Mouse (Mus musculus): ENCODE data around the gene Zcchc2. TPM values are rescaled to one million over a fixed set of nuclear protein-coding genes. Genes with fewer than 3 reads are reported as not detected.

The Zcchc2 gene
- polyA plus RNA-seq, 1 experiment from 2014 or later: 2.7 TPM

DNA sequence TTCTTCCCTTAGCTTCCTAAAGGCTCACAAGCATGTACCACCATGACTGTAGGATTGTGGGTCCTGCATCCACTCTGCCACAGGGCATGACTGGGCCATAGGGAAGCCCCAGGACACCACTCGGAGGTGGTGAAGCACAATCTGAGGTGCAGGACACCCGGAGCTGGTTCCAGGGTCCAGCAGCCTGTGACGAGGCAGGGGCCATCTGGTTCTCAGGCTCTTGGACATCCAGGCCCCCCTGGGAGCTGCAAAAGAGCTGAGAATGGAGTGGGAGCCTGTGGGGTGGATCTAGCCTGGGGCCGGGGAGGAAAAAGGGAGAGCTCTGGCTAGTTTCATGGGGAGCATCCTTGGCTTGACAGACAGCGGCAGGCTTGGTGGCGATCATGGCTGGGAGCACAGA lies 77.1 kb downstream of the Zcchc2 start:
- ATAC-seq (ENCODE audit: low FRiP score, low read depth): no peak
- Histone ChIP-seq H3K4me2 (no peak overlapping the region), H3K27me3 (no peaks in the 10 kb centered on the region), H3K27ac (replicated peaks) (no peak overlapping the region), H3K9ac (no peak overlapping the region), H3K4me3 (no peak overlapping the region), H3K9me3 (no peaks in the 10 kb centered on the region), H3K4me1 (replicated peaks) (peaks cover 8% of the 10 kb centered on the region), H3K36me3 (no peaks in the 10 kb centered on the region)
- 86% methylated on average over 6 of the region's 6 CpGs for WGBS

DNA sequence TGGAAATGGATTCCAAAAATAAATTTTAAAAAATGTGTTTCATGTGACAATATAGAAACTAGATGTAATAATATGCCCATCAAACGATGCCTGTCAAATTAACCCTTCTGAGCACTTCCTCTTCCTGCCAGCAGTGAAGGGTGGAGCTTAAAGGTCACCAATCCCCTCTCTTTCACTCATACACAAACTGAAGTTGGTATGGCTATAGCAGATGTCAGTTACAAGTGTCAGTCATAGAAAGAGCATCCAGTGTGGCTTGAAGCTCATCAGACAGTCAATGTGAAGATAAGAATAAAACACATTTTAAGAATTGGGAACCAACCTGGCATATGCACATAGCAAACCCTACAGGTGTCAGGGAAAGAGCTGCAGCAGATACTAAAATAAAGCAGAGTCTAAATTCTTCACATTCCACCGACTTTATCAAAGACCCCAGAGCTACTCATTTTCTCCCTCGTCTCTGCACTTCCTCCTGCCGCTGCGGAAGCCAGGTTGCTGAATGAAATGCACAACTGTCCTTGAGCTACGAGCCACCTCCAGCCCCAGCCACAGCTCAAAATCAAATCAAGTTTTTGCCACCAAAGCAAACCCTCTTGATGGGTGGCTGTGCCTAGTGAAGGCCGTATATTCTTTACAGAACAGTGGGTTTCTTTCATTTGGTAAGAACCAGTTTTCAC lies 79.8 kb downstream of the Zcchc2 start:
- no peak overlapping the region for H3K4me3 ChIP-seq
- no peaks in the 10 kb centered on the region for H3K27me3 ChIP-seq
- 73% methylated on average over 7 of the region's 7 CpGs for WGBS
- no peak overlapping the region for H3K9ac ChIP-seq
- H3K9me3 ChIP-seq: no peaks in the 10 kb centered on the region
- H3K27ac ChIP-seq (replicated peaks): no peak overlapping the region
- H3K4me2 ChIP-seq: no peak overlapping the region
- no peaks in the 10 kb centered on the region for H3K36me3 ChIP-seq
- H3K4me1 ChIP-seq (replicated peaks): peaks cover 8% of the 10 kb centered on the region
- no peak for ATAC-seq (ENCODE audit: low FRiP score, low read depth)

DNA sequence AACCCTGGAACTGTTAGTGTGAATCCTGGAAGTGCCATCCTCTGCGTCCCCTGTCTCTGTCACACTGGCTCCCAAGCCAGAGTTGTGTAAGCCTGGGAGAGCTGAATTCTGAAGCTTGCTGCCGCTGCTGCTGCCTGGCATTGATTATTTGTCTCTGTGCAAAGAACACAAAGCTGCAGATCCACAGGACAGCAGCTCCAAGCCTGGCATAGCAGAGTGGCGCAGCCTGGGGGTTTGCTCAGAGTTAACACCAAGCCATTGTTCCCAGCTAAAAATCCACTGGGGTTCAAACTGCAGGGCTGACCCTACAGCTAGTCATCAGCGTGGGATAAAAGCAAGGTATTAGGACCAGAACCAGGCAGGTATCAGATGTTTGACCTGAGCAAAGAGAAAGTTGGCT lies 80.6 kb downstream of the Zcchc2 start:
- Histone ChIP-seq H3K27ac (replicated peaks) (no peak overlapping the region), H3K36me3 (no peaks in the 10 kb centered on the region), H3K27me3 (no peaks in the 10 kb centered on the region), H3K4me1 (replicated peaks) (peaks cover 8% of the 10 kb centered on the region), H3K4me3 (no peak overlapping the region), H3K4me2 (no peak overlapping the region), H3K9me3 (no peaks in the 10 kb centered on the region), H3K9ac (no peak overlapping the region)
- WGBS: 55% methylated on average over 4 of the region's 4 CpGs
- ATAC-seq (ENCODE audit: low FRiP score, low read depth): peak; percentile 46; the same call in 1 of the 2 replicates

DNA sequence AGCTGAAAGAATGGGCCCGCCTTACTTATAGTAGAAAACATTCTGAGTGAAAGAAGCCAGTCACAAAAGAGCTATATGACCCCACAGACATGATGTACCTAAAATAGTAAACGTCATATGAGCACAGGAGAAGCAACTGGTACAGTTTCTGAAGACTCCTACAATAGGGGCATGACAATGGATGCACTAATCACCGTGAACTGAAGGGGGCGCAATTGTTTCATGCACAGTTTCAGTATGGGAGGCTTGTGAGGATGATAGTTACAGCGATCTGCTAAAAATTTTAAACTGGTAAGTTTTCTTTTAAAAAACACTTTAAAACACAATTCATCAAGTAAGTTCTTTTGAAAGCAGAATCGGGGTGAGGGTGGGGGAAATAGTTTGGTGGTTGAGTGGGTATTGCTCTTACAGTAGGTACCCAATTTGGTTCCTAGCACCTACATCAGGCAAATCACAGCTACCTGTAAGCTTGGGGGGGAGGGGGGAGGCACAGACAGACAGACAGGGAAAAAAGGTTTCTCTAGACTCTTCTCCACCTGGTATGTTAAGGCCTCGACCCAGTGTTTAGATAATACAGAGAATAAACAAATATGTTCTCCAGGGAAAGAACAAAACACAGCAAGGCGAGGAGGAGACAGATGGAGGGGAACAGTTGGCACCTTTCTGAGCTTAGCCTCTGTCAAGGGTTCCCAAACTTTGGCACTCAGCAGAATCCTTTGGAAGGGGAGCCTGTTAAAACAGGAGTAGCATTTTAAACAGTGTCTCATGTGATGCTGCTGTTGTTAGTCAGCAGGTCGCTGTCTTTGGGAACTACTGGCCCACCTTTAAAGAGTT lies 81.2 kb downstream of the Zcchc2 start:
- H3K4me2 ChIP-seq: peak overlapping the region; percentile 52
- ATAC-seq (ENCODE audit: low FRiP score, low read depth): peak; percentile 82; the same call in 1 of the 2 replicates
- H3K4me3 ChIP-seq: peak overlapping the region; percentile 13
- H3K27ac ChIP-seq (replicated peaks): peak overlapping the region; percentile 14
- no peaks in the 10 kb centered on the region for H3K36me3 ChIP-seq
- peaks cover 8% of the 10 kb centered on the region for H3K4me1 ChIP-seq (replicated peaks)
- no peak overlapping the region for H3K9ac ChIP-seq
- no peaks in the 10 kb centered on the region for H3K9me3 ChIP-seq
- WGBS: 8% methylated on average over 9 of the region's 9 CpGs
- H3K27me3 ChIP-seq: no peaks in the 10 kb centered on the region

DNA sequence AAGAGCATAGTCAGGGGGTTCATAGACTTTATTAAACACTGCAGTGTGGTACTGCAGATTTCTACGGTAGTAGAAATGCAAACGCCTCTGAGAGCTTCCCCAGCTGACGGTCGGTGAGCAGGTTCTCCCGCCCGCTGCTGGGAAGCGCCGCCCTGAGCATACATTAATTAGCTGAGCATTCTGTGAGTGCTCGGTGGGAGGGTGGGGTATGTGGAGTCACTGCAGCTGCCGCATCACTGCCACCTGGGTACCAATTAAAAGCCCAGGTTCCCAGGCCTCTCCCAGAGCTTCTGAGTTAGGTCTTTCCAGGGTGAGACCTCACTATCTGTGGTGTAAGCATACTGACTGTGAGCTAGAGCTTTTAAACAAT lies 81.8 kb downstream of the Zcchc2 start:
- H3K27ac ChIP-seq (replicated peaks): peak overlapping the region; percentile 14
- peak overlapping the region; percentile 52 for H3K4me2 ChIP-seq
- H3K27me3 ChIP-seq: no peaks in the 10 kb centered on the region
- ATAC-seq (ENCODE audit: low FRiP score, low read depth): peak; percentile 86
- H3K9ac ChIP-seq: no peak overlapping the region
- peak overlapping the region; percentile 13 for H3K4me3 ChIP-seq
- 0% methylated on average over 10 of the region's 10 CpGs for WGBS
- H3K36me3 ChIP-seq: no peaks in the 10 kb centered on the region
- H3K9me3 ChIP-seq: no peaks in the 10 kb centered on the region
- H3K4me1 ChIP-seq (replicated peaks): peaks cover 8% of the 10 kb centered on the region

DNA sequence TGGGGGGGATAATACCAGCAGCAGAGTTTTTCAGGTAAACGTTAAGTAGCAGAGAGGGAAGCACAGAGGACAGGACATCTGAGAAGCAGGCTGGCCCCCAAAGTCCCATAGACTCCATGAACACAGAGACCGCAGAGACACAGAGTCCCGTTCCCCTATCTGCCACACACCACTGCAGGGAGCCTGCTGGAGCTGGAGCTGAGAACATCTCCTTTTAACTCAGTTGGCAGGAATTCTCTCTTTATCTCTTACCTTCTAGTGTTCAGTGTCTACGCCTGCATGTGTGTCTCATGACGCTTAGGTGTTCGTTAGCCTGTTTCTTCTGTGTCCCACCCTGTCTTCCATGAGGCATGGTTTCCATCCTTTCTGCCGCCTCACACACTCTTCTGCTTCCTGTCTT lies 83.0 kb downstream of the Zcchc2 start:
- no peak overlapping the region for H3K4me2 ChIP-seq
- no peaks in the 10 kb centered on the region for H3K27me3 ChIP-seq
- ATAC-seq (ENCODE audit: low FRiP score, low read depth): no peak
- WGBS: 88% methylated on average over 7 of the region's 7 CpGs
- H3K27ac ChIP-seq (replicated peaks): no peak overlapping the region
- no peaks in the 10 kb centered on the region for H3K9me3 ChIP-seq
- no peaks in the 10 kb centered on the region for H3K36me3 ChIP-seq
- H3K9ac ChIP-seq: no peak overlapping the region
- H3K4me1 ChIP-seq (replicated peaks): peaks cover 8% of the 10 kb centered on the region
- no peak overlapping the region for H3K4me3 ChIP-seq

DNA sequence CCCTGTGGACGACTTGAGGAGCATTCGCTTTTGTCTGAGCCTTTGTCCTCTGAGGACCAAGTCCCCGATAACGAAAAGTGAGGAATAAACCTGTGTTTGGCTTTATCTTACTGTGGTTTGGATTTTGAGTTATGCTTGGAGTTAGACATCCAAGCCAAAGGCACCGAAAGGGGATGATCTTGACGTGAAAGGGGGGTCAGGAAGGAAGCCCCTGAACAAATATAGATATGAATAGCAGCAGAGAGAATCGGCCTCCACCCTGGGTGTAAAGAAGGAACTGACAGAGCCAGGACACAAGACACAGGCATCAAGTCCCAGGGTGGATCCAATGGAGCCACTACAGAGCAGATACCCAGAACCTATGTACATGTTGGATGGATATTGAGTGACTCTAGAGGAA lies 83.9 kb downstream of the Zcchc2 start:
- no peaks in the 10 kb centered on the region for H3K27me3 ChIP-seq
- no peak overlapping the region for H3K4me2 ChIP-seq
- H3K4me1 ChIP-seq (replicated peaks): peaks cover 8% of the 10 kb centered on the region
- WGBS: 83% methylated on average over 7 of the region's 7 CpGs
- H3K9ac ChIP-seq: no peak overlapping the region
- no peak overlapping the region for H3K27ac ChIP-seq (replicated peaks)
- H3K36me3 ChIP-seq: no peaks in the 10 kb centered on the region
- no peaks in the 10 kb centered on the region for H3K9me3 ChIP-seq
- no peak overlapping the region for H3K4me3 ChIP-seq
- ATAC-seq (ENCODE audit: low FRiP score, low read depth): no peak

DNA sequence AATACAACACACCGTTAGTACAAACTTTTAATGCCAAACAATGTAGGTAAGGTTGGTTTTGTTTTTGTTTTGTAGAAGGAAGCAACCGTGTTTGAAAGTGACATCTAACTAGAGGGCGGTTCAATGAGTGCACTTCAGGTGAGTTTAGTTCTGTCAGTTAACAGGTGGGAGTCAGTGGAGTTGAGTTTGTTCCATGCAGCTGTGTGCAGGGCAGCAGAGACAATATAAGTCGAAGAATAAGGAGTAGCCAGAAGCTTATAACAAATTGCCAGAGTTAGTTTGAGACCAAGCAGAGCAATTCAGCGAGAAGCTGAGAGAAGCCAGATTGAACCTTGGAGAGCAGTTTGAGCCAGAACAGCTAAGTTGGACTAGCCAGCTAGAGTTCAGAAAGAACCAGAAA lies 84.5 kb downstream of the Zcchc2 start:
- no peak overlapping the region for H3K9ac ChIP-seq
- H3K4me2 ChIP-seq: no peak overlapping the region
- H3K4me1 ChIP-seq (replicated peaks): peaks cover 8% of the 10 kb centered on the region
- no peak overlapping the region for H3K4me3 ChIP-seq
- no peaks in the 10 kb centered on the region for H3K27me3 ChIP-seq
- no peak overlapping the region for H3K27ac ChIP-seq (replicated peaks)
- ATAC-seq (ENCODE audit: low FRiP score, low read depth): no peak
- WGBS: 91% methylated on average over 5 of the region's 5 CpGs
- no peaks in the 10 kb centered on the region for H3K36me3 ChIP-seq
- no peaks in the 10 kb centered on the region for H3K9me3 ChIP-seq

DNA sequence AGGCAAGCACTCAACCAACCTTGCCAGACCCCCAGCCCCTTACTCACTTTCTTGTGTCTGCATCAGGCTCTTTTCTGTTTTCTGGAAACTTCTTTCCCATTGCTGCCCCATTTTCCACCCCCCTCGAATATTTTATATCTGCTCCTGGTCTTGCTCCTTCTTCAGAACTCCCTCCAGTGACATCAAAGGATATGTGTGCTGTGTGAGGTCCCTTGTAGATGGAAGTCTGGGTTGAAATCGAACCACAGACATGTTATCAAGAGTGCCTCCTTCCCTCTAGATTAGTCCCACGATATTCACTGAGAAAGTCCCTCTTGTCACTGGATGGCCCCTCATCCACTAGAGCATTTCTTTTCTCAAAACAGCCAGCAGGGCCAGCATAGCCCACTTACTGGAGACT lies 86.4 kb downstream of the Zcchc2 start:
- H3K4me3 ChIP-seq: no peak overlapping the region
- no peak overlapping the region for H3K27ac ChIP-seq (replicated peaks)
- H3K36me3 ChIP-seq: no peaks in the 10 kb centered on the region
- H3K27me3 ChIP-seq: no peaks in the 10 kb centered on the region
- no peak overlapping the region for H3K9ac ChIP-seq
- no peaks in the 10 kb centered on the region for H3K9me3 ChIP-seq
- H3K4me2 ChIP-seq: no peak overlapping the region
- no peak for ATAC-seq (ENCODE audit: low FRiP score, low read depth)
- WGBS: 83% methylated on average over 3 of the region's 3 CpGs
- peaks cover 6% of the 10 kb centered on the region for H3K4me1 ChIP-seq (replicated peaks)

DNA sequence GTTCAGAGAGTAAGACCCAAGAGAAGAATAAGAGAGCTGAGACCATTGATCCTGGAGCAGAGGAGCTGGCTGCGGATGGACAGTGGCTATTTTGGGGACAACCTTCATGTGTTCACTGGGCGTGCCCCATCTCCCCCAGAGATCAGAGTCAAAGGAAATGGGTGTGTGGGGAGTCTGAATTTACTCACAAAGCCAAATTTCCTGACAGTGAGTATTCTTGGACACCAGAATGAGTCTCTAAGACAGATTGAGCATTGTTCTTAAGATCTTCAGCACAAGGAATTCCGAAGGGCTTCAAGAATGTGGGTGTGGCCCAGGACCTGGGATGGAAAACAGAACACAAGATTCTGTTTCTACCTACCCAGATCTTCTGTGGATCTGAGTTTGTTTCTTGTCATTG lies 87.0 kb downstream of the Zcchc2 start:
- no peak overlapping the region for H3K27ac ChIP-seq (replicated peaks)
- 91% methylated on average over 3 of the region's 3 CpGs for WGBS
- no peak overlapping the region for H3K4me2 ChIP-seq
- H3K4me1 ChIP-seq (replicated peaks): peaks cover under 1% of the 10 kb centered on the region
- no peaks in the 10 kb centered on the region for H3K9me3 ChIP-seq
- H3K27me3 ChIP-seq: no peaks in the 10 kb centered on the region
- no peaks in the 10 kb centered on the region for H3K36me3 ChIP-seq
- no peak overlapping the region for H3K9ac ChIP-seq
- H3K4me3 ChIP-seq: no peak overlapping the region
- no peak for ATAC-seq (ENCODE audit: low FRiP score, low read depth)

All from hindbrain, embryonic 15.5 days (tissue).